Mouse (Mus musculus): ENCODE results near the gene Rtl4.

The Rtl4 gene

DNA sequence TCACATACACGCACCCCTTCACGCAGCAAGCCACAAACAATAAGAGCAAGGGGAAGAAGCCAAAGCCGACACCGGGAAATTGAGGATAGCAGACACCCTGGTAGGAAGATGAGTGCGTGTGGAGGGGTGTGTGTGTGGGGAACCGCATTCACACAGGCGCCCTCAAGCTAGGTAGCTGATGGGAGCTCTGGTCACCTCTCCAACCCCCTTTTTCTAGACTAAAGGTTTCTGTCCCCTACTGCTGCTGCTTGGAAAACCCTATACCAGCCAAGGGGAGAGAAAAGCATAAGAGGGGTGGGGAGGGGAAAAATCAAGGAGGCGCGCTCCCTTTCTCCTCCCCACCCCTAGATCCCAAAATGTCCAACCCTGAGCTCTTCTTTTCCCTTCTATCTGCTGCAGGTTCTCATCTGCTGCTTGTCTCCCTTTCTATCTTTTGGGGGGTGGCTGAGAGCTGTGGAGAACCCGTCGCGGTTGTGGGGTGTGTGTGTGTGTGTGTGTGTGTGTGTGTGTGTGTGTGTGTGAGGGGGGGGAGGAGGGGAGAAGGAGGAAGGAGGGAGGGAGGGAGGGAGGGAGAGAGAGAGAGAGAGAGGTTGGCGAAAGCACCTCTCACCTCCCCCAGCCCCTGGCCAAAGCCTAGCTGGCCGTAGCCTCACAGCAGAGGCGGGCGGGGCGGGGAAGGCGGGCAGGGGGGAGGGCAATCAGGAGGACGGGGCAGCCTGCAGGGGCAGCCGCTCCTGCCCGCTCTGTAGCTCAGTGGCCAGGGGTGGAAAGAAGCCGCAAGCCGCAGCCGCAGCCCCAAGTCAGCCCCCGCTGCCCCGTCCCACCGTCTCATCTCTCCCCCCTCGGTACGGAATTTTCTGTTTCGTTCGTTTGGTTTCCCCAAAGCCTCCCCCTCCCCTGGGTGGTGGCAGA lies at the start of gene Rtl4:
Rtl4 (plus strand) TSS at position 701 of the 912 bp plus-strand sequence.
- DNase-seq (ENCODE audit: low spot score in 2 of 2), result no peak

DNA sequence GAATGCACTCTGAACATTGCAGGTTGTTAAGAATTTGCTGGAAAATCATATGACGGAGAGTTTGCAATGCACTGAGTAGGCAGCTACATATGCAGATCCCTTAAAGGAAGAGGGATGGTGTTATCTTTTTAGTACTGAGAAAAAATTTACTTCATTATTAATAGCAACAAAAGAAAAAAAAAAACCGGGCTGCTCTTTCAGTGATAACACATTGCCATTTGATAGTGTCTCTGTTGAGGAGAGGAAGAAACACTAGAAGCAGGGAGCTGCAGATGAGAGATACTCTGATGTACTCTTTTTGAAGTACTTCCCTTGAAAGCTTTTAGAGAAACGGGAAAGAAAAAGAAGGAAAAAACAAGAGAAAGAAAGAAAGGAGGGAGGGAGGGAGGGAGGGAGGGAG lies 44.0 kb upstream of the Rtl4 start:
- no peak for DNase-seq (ENCODE audit: low spot score in 2 of 2)

DNA sequence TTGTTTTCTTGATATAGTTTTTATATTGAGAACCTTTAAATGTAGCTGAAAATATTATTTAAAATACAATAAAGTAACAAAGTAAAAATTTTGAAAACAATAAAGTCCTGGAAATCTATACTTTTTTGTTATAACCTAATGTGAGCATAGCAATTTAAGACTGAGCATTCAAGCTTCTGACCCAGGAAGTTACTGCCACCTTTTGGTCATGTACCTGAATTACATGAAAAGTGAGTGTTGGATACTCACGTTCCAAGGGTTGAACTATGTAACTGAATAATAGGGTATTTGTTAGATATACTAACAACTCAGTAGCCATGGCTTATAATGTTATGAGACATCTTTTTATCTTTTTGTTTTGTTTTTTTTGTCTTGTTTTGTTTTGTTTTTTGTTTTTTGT lies 43.3 kb upstream of the Rtl4 start:
- no peak for DNase-seq (ENCODE audit: low spot score in 2 of 2)

DNA sequence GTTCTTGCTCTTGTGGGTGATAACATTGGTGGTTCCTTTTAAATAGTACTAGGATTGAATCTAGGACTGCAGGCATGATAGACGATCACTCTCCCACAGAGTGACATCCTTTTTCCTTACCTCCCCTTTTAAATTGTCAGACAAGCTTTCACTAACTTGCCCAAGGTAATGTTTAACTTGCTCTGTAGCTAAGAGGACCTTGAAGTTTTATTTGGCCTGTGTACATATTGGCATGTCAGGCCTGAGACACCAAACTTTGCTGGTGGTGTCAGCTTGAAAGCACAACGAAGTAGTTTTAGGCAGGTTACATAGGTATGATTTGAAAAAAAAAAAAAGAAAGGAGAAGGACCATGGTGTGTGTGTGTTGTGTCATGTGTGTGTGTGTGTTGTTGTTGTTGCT lies 36.5 kb upstream of the Rtl4 start:
- DNase-seq (ENCODE audit: low spot score in 2 of 2), result no peak

DNA sequence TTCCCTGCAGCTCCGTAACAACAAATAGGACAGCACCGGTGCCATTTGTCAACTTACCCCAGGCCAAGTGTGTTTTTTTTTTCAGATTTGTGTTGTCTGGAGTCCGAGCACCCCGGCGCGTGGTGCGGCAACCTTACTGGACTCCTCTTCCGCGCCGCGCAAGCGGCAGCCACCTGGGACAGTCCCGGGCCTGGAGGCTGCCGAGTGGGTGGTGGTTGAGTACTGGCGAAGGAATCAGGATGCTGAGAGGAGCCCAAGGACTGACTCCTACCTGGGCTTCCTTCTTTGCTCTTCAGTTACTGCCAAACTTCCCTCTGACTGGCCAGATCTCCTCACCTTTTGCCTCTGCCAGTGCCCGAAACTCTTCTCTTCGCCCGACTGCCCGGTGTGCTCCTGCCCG lies 965 bp upstream of the Rtl4 start:
- no peak for DNase-seq (ENCODE audit: low spot score in 2 of 2)

DNA sequence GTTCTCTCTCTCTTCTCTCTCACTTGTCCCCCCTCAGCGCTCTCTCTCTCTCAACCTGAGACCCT lies 733 bp upstream of the Rtl4 start, which contains the start of gene Trpc5:
Trpc5 (minus strand) TSS at position 39 of the 65 bp plus-strand sequence.
- DNase-seq (ENCODE audit: low spot score in 2 of 2), result no peak

GRCm38 (mm10) chrX:144689119-144689858 lies 582 bp downstream of the Rtl4 start:
- DNase-seq (ENCODE audit: low spot score in 2 of 2), result no peak

GRCm38 (mm10) chrX:144689859-144690181 lies 1.1 kb downstream of the Rtl4 start:
- DNase-seq (ENCODE audit: low spot score in 2 of 2), result no peak

GRCm38 (mm10) chrX:144716330-144716729 lies 27.6 kb downstream of the Rtl4 start:
- DNase-seq (ENCODE audit: low spot score in 2 of 2), result no peak

DNA sequence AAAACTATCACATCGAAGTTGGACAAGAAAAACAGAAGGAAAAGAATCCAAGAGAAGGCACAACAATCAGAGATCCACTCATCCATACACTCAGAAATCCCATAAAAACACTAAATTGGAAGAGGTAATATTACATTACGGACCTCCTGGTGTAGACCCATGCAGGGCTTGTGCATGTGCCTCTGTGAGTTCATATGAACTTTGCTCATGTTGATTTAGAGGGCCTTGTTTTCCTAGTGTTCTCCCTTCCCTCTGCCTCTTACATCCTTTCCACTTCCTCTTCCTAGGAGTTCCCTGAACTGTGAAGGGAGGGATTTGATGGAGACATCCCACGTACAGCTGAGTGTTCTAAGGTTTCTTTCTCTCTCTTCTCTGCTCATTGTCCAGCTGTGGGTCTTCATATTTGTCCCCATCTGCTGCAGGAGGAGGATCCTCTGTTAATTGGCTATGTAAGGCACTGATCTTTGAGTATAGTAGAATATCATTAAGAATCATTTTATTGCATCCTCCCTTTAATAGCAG lies 58.9 kb downstream of the Rtl4 start:
- no peak for DNase-seq (ENCODE audit: low spot score in 2 of 2)

DNA sequence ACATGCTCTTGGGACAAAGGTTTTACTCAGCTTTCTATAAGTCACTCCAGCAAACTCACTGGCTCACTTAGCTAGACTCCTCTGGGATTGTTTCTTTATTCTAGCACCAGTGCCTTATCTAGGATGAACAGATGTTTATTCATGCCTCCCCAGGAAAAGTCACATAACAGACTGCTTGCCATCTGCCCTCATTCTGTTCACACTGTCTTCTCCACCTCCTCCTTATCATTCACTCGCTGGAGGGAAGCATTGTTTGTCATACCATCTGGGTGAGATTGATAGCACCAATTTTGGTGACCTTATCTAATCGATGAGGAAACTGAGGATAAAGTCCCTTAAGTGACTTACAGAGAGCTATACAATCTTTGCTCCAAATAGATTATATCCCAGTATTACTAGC lies 298.3 kb downstream of the Rtl4 start:
- peak in 1 of 2 experiments; percentile 0 for DNase-seq (ENCODE audit: low spot score in 2 of 2)

GRCm38 (mm10) chrX:145065484-145065913 lies 376.8 kb downstream of the Rtl4 start:
- no peak for DNase-seq (ENCODE audit: low spot score in 2 of 2)

- DNase-seq (ENCODE audit: low spot score in 2 of 2), result no peak
Observed at GRCm38 (mm10) chrX:145089802-145090201, 401.1 kb downstream of the Rtl4 start.

- DNase-seq (ENCODE audit: low spot score in 2 of 2), result no peak
Observed at GRCm38 (mm10) chrX:145090360-145090759, 401.7 kb downstream of the Rtl4 start.

DNA sequence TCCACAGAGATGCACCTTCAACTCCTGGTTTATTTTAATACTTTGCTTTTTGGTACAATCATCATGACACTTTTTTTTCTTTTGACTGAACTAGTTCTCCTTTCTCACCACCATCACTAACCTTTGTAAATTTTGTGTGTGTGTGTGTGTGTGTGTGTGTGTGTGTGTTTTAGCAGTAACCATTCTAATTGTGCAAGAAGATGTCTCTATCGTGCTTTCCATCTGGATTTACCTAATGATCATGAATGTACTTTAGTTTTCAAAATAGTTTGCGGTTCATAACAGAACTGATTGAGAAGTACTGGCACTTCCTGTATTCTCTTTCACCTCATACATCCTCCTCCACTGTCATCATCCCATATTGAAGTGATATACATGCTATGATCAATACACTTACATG lies 402.3 kb downstream of the Rtl4 start:
- DNase-seq (ENCODE audit: low spot score in 2 of 2), result no peak
